Mouse (Mus musculus): ENCODE data around the gene Nanos2.

GRCm38 (mm10) chr7:19021048-19021447 is 33.8 kb downstream of the Nanos2 start:
- TF ChIP-seq GATA1 (IDR thresholded peaks at IDR 0.05; ENCODE audit: low read length) (no peak), TAL1 (IDR thresholded peaks at IDR 0.05; ENCODE audit: low read length) (no peak)

Measured in erythroblast, embryonic 14.5 days (primary cell).